25 mouse cellular contexts compared by ENCODE assay signal in genomic region chr5:117981943-117982342, GRCm38 (mm10).
"Had no signal": no experiment of that assay in that cellular context is flagged by ENCODE, and none has a peak within 500 bp of the region (broad histone marks: within the 10 kb centered on the region; RNA-seq: fewer than 3 reads in every experiment).

No protein-coding gene starts in this region.

- H3K9me3 ChIP-seq: heart, embryonic 10.5 days; heart, embryonic 12.5 days; hindbrain, embryonic 10.5 days; hindbrain, embryonic 12.5 days; intestine, embryonic 15.5 days; limb, embryonic 13.5 days had no signal

- H3K27ac ChIP-seq: gastrocnemius, adult 2 months; heart, embryonic 10.5 days; hindbrain, embryonic 10.5 days; hindbrain, embryonic 12.5 days; hindbrain, embryonic 14.5 days; intestine, embryonic 15.5 days; limb, embryonic 13.5 days had no signal

- ATAC-seq: forebrain, postnatal 0 days; hindbrain, embryonic 16.5 days; inflammation-experienced regulatory T-cells, adult 6 months; intestine, embryonic 15.5 days; intestine, postnatal 0 days had no signal

- H3K4me3 ChIP-seq: gastrocnemius, adult 2 months; heart, embryonic 10.5 days; heart, embryonic 12.5 days; hindbrain, embryonic 10.5 days; hindbrain, embryonic 12.5 days; intestine, embryonic 15.5 days; limb, embryonic 13.5 days had no signal

- H3K27me3 ChIP-seq: heart, embryonic 12.5 days; hindbrain, embryonic 12.5 days; intestine, embryonic 15.5 days; limb, embryonic 13.5 days had no signal

- H3K4me2 ChIP-seq: heart, embryonic 12.5 days; hindbrain, embryonic 12.5 days; hindbrain, embryonic 14.5 days; intestine, embryonic 15.5 days; limb, embryonic 13.5 days had no signal

- DNase-seq: forebrain, postnatal 0 days; gastrocnemius, adult 2 months; gastrocnemius, postnatal 10 days; gastrocnemius, postnatal 25 days; heart, adult 18-20 months; heart, postnatal 10 days; heart, postnatal 4 days; kidney, adult 18-20 months; kidney, adult 8-10 months; kidney, postnatal 10 days; kidney, postnatal 25 days; kidney, postnatal 4 days; layer of hippocampus, adult 9-11 months; layer of hippocampus, postnatal 36 days; left cerebral cortex, postnatal 4 days had no signal

- H3K9ac ChIP-seq: forebrain, postnatal 0 days; heart, embryonic 12.5 days; hindbrain, embryonic 12.5 days; hindbrain, embryonic 14.5 days; intestine, embryonic 15.5 days; limb, embryonic 13.5 days had no signal
